Mouse (Mus musculus) kidney, adult 10 weeks (tissue): ENCODE results near the gene 1700001P01Rik. TPM values are rescaled to one million over a fixed set of nuclear protein-coding genes. Genes with fewer than 3 reads are reported as not detected.

ENCODE experiments used
- polyA plus RNA-seq: library from polyadenylated mRNA; stranded (reverse); fragments of 350-450 nt; fragmentation: Illumina TruSeq; extraction: RNeasy Lipid Tissue Mini Kit (QIAGEN cat#74804); gene quantifications from one replicate; pipeline ENCODE4 v1.2.3, GENCODE M21; 2014; ENCODE audit warnings: low read depth, low replicate concordance

Gene 1700001P01Rik
- not detected for polyA plus RNA-seq

GRCm38 (mm10) chr11:97775808-97776496, at the start of gene 1700001P01Rik:
Gene 1700001P01Rik (minus strand): TSS chr11:97775918.

GRCm38 (mm10) chr11:97798782-97799145, 23.0 kb upstream of the 1700001P01Rik start, which contains the start of gene Lasp1:
Gene Lasp1 (plus strand): TSS chr11:97799000.

DNA sequence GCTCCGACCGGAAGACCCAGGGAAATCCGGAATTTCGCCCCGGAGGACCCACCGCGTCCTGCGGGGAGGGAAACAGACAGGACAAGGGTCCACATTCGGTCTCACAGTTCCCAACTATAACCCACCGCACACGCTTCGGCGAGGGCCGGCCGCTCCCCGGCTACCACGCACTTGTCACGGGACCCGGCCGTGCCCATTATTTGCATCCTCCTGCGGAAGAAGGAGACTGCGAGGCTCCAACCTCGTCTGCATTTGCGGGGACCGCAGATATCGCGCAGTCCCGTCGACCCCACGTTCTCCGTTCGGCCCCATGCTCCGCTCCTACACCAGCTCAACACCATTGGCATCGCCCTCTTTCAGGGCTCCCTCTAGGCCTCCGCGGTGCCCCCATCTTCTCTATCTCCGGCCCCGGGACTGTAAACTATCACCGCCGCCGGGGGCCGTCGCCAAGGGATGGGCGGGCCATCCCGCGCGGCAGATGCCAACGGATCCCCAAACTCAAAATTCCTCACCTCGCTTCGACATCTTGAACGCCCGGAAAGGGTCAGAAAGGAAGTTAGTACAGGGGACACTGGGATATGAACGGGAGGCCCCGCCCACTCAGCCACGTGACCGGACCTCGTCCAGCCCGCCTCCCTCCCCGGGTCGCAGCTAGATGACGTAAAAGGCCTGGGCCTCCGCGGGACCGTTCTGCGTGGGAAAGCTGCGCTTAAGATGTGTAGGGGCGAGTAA, 6.3 kb upstream of the 1700001P01Rik start, which contains the start of gene Rpl23:
Gene Rpl23 (minus strand): TSS at position 606 of the 732 bp plus-strand sequence.

GRCm38 (mm10) chr11:97766154-97766881, 9.4 kb downstream of the 1700001P01Rik start, which contains the start of gene Cwc25:
Gene Cwc25 (minus strand): TSS chr11:97766556.

GRCm38 (mm10) chr11:97744063-97744717, 31.5 kb downstream of the 1700001P01Rik start, which contains the start of gene Pip4k2b:
Gene Pip4k2b (minus strand): TSS chr11:97744704.

Other genes with a start within 250 kb of the 1700001P01Rik start
- 0.77 TPM for gene Srcin1, start 199.7 kb downstream of the 1700001P01Rik start, polyA plus RNA-seq
- not detected for gene Epop, start 146.2 kb downstream of the 1700001P01Rik start, polyA plus RNA-seq
- 4.9 TPM for gene Mllt6, start 112.5 kb downstream of the 1700001P01Rik start, polyA plus RNA-seq
- 12.9 TPM for gene Cisd3, start 90.1 kb downstream of the 1700001P01Rik start, polyA plus RNA-seq
- gene Pcgf2, start 75.4 kb downstream of the 1700001P01Rik start, polyA plus RNA-seq: 2.9 TPM
- 7.2 TPM for gene Psmb3, start 72.5 kb downstream of the 1700001P01Rik start, polyA plus RNA-seq
- 4.6 TPM for gene Pip4k2b, start 31.2 kb downstream of the 1700001P01Rik start, polyA plus RNA-seq
- 11.6 TPM for gene Cwc25, start 9.4 kb downstream of the 1700001P01Rik start, polyA plus RNA-seq
- gene Rpl23, start 6.5 kb upstream of the 1700001P01Rik start, polyA plus RNA-seq: 1,275 TPM
- gene Lasp1, start 23.1 kb upstream of the 1700001P01Rik start, polyA plus RNA-seq: 32.3 TPM
- 3.2 TPM for gene B230217C12Rik, start 64.9 kb upstream of the 1700001P01Rik start, polyA plus RNA-seq
- 3.6 TPM for gene Fbxo47, start 108.2 kb upstream of the 1700001P01Rik start, polyA plus RNA-seq
- not detected for gene Plxdc1, start 210.5 kb upstream of the 1700001P01Rik start, polyA plus RNA-seq
- not detected for gene Arl5c, start 220.3 kb upstream of the 1700001P01Rik start, polyA plus RNA-seq
- gene Cacnb1, start 247.1 kb upstream of the 1700001P01Rik start, polyA plus RNA-seq: not detected